Mouse (Mus musculus): Measurements from ENCODE around the gene AC131692.1.

Gene AC131692.1

DNA sequence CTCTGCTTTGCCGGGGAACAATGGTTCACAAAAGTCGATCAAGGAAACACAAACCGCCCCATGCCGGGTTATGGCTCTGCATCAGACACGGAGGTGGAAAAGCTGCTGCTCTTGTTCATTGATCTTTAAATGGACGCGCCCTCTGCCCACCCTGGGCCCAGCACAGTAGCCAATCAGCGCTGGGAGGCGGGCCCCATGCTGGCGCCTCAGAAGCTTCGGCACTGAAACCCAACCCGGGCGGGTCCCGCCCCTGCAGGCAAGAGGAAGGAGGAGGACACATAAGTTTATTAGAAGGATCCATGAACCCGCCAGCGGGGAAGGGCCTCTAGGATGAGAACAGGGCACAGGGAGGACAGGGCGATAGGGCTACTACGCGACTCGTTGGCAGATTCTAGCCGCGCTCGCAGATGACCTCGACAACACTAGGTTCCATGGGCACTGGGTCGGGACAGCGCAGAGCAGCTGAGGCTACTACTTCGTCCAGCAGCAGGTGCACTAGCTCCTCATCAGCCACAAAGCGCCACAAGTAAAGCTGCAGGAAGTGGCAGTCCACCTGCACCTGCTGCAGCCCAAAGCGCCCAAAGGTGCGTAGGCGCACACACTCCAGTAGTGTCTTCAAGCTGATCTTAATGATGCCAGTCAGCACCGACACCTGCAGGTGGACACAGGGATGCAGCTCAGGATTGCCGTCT, 26.3 kb upstream of the AC131692.1 start, which contains the start of gene Tm7sf2:
Tm7sf2 (minus strand) TSS at position 650 of the 692 bp plus-strand sequence.
- DNase-seq (ENCODE audit: low spot score in 2 of 2) = peak; percentile 86 to 93

DNA sequence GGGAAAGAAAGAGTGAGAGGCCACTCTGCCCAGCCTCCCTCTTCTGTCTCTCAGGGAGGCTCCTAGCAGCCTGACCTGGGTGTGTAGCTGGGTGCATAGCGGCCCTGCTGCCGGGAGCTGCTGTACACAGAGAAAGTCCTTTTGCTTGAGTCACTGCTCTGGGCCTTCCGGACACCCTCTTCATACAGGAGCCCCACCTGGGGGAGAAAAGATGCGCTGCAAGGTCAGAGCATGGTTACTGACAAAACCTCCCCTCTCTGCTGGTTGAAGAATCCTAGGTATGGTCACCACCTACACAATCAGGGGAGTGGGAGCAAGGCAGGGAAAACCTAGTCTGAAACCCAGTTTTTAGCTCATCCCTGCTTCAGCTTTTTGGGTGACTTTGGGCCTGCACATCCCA, 25.3 kb upstream of the AC131692.1 start:
- no peak for DNase-seq (ENCODE audit: low spot score in 2 of 2)

DNA sequence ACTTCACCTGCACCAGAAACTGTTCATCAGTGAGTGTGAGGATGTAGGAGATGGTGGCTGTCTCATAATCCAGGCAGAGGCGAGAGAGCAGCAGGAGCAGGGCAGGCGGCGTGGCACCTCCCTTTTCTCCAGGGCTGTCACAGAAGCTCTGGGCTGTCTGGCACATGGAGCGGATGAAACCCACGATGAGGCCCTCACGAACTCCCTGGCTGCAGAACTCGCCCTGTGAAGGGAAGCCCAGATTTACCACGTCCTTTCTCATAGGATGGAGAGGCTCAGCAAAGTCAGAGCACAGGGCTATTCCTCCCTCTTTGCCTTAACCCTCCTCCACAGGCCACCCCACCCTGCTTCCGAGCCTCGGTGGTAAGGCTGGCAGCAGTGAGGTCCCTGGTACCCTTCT, 24.4 kb upstream of the AC131692.1 start:
- DNase-seq (ENCODE audit: low spot score in 2 of 2) = no peak

DNA sequence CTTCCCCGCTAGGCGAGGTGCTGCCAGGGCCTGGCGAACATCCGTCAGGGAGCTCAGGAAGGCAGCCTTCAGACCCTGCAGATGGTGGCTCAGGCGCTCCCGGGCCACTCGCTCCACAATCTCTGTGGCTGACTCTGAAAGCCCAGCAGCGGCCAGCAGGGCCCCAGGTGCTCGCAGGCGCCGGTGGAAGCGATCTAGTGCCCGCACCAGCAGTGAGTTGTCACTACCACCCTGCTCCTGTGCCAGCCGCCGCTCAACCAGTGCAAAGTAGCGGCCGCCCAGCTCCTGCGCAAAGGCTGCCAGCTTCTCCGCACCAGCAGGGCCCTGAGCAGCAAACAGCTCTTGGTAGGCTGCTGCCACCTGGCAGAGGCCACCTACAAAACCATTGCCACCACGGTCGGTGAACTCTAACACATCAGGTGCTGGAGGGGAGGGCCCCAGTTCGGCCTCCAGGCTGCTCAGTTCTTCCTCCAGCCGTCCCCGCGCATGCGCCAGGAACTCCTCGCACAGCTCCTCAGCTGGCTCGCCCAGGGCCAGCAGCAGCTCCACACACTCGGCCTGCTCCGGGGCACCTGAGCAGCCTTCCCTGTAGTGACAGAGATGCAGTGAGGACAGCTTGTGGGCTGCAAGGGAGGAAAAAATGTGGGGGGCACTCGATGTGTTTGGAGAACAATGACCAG, 23.5 kb upstream of the AC131692.1 start:
- DNase-seq (ENCODE audit: low spot score in 2 of 2) = no peak

DNA sequence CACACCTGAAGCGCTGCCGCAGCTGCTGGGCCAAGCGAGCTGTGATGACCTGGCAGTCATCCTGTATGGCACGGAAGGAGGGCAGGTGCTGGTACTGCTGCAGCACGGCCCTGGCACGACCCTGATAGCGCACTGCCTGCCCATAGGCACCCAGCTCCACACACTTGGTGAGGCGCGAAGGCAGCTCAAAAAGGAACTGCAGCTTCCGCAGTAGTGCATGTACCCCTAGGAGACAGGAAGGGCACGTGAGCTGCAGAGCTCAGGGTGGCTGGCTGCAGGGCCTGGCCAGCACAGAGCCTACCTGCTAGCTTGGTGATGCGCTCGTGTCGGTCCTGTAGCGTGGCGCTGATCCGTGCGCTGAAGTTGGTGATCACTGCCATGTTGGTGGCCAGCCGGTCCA, 23.0 kb upstream of the AC131692.1 start:
- no peak for DNase-seq (ENCODE audit: low spot score in 2 of 2)

DNA sequence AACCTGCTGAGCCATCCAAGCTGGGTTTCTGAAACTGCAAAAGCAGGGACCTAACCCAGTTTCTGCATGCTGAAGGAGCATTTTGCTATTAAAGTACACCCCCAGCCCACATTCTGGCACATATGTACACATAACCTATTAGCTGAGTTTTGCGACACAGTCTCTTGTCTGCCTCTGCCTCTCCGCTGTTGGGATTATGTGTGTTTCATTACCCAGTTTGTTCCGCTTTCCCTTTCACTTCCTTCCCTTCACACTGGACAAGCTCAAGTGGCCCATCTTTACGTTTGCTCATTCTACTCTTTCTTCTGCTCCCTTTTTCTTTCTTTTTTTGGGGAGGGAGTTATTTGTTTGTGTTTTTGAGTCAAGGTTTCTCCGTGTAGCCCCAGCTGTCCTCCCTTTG, 20.3 kb upstream of the AC131692.1 start:
- DNase-seq (ENCODE audit: low spot score in 2 of 2) = no peak

DNA sequence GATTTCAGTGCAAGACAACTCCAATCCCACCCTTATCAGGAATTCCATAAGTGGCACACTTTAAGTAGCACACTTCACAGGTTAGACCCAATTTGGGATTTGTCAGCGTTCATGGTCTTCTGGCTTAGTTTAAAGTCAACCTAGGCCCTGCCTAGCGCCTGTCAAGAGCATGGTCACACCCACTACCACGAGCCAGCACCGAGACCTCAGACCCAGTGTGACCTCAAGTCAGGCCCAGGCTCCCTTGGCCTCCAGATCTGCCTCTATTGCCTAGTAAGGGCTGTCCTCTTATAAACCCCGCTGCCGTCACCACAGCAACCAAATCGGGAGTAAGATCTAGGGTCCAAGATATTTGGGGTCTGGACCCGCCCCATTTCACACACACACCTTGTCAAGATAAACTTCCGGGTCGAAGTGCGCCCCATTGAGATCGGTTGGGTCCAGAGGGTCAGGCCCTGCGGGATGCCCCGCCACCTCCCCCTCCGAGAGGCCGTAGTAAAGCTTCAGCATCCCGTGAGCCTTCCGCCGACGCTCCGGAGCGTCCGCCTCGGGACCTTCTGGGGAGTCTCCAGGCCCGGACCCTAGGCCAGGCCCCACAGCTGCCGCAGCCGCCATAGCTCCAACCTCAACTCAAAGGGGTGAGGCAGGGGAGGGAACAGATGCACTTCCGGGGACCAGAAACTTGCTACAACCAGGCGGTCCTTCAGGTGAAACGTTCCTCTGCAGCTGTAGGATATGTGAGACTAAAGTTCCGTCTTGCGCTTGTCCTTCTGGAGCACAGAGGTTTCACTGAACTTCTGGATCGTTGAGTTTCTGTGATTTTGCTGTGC, 17.4 kb upstream of the AC131692.1 start, which contains the start of gene Vps51:
Vps51 (minus strand) TSS at position 668 of the 830 bp plus-strand sequence.
- DNase-seq (ENCODE audit: low spot score in 2 of 2) = peak; percentile 82 to 84

DNA sequence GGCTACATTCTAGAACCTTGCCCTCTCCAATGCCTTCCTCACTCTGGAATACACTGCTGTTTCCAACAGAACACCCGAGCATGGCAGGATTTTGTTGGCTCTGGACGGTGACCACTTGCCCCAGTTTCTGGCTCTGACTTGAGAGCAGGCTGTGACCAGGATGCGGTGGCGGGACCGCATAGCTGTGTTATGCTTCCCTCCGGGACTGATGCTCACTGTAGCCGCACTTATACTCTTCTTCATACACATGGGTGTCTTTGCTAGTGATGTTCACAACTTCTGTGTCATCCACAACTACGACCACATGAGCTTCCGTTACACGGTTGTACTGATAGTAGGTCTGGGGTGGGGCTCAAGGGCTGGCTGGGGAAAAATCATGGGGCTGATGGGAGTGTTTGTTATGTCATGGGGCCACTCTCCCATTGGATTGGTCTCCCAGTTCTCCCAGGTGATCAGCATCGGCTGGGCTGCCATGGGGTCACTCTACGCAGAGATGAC, 14.2 kb upstream of the AC131692.1 start, which contains the start of gene Tmem262:
Tmem262 (plus strand) TSS at position 51 of the 498 bp plus-strand sequence.
- no peak for DNase-seq (ENCODE audit: low spot score in 2 of 2)

DNA sequence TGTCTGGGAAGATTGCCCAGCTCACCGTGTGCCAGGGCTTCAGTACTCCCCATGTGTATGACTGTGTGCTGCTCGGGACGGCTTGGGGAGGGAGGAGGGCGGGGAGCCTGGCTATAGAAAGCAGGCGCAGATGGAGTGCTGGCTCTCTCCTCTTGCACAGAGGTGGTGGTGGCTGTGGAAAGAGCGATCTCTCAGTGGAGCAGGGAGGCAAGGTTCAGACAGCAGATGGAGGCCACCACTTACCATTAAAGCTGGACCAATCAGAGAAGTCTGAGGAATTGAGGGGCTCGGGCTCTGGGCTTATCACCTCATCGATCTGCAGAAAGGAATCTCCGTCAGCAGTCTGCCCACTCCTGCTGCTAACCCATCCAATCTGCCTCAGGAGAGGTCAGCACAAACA, 12.1 kb upstream of the AC131692.1 start, which contains the start of gene Gm28374:
Gm28374 (minus strand) TSS at position 101 of the 400 bp plus-strand sequence.
- DNase-seq (ENCODE audit: low spot score in 2 of 2) = no peak

DNA sequence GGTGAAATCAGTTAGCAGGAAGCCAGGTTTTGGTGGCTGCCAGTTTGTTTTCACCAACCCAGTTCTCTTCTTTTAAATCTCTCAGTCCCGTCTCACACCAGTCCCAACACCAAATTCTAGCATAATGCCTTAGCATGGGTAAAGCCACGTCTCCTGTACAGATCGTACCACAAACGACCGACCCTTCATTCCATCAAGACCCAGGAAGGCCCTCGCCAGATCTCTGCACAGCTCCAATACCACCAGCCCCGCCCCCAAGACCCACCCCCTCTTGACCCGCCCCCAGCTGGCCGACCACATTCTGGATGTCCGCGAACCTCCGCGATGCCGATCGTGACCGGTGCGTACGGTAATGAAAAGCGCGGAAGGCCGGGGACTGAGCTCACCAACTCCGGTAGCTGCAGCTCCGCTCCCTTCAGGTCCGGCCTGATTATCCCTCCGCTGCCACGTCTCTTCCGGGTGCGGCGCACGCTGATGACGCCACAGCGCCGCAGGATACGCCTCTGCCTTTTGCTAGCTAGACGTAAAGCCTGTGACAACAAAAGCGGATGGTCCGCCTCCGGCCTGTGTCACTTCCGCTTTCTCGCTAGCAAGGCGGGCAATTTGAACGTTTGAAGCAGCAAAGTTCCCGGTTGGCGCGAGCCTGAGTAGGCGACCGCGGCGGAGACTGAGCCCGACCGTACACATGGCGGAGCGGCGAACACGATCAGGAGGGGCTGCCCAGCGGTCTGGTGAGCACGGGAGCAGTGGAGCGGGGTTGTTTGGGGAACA, 9.6 kb upstream of the AC131692.1 start, which contains the start of the genes Zfpl1 and Cdca5:
Zfpl1 (minus strand) TSS at position 479 of the 771 bp plus-strand sequence.
Cdca5 (plus strand) TSS at position 506 of the 771 bp plus-strand sequence.
- DNase-seq (ENCODE audit: low spot score in 2 of 2) = peak; percentile 92 to 95

DNA sequence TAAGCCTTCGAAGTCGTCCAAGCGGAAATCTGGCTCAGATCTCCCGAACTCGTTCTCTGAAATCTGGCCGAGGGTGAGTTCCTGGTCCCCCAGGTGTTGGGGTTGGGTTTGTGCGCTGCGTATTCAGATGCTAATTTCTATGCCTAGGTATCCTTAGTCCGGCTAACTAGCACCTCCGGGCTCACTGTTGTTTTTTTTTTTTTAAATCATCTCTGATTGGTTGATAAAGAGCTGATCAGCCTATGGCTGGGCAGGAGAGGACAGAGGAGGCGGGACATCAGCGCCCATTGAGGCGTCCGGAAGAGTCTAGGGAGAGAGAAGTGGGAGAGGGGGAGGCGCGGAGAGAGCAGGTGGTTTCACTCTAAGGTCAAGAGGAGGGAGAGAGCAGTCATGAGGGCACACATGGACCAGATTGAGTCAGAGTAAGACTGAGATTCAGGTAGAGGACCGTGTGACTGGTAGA, 8.8 kb upstream of the AC131692.1 start:
- peak in 1 of 2 experiments; percentile 29 for DNase-seq (ENCODE audit: low spot score in 2 of 2)

DNA sequence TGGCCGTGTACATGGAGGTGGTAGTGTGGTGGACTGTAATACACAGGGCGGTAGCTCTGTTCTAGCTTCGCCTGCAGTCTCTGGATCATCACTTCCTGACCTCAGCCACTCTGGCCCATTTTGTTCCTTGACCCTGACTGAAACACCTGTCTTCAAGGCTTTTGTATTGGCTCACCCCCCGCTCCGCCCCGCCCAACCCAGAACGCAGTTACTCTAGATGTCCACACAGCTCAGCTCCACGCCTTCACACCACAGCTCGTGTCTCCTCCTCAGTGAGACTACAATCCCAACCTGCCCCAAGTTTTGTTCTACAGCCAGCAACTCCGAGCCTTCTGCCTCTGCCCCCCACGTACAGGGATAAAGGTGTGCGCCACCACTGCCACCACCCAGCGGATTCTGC, 5.4 kb upstream of the AC131692.1 start:
- no peak for DNase-seq (ENCODE audit: low spot score in 2 of 2)

DNA sequence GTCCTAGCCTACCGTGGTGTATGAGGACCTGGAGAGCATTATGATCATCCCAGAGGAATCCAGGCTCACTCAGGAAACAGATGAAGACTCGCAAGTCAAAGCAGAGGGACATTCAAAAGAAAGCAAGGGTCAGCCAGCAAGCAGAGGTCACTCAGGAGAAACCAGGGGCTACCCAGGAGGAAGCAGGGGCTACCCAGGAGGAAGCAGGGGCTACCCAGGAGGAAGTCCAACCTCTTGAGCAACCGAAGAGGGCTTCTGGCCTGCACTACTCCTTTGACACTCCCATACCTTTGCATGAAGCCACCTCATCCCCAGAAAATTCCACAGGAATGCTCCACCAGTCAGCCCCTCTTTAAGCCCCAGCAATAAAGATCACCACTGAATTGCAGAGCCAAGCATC, 3.6 kb downstream of the AC131692.1 start:
- DNase-seq (ENCODE audit: low spot score in 2 of 2) = no peak

DNA sequence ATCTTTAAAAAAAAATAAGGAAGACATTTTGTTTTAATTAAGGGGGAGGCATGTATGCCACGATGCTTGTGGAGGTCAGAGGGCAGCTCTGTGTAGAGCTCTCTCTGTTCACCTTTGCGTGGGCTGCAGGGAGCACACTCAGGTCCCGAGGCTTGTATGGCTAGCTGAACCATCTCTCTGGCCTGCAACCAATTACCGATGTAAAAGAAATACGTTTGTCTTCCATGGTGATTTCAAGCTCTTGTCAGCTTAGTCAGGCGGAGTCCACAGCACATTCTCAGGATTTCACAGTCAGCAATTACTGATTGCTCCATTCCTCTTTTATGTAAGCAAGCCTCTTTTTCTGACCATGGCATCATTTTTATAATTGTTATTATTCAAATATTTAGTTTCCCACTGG, 7.0 kb downstream of the AC131692.1 start:
- no peak for DNase-seq (ENCODE audit: low spot score in 2 of 2)

DNA sequence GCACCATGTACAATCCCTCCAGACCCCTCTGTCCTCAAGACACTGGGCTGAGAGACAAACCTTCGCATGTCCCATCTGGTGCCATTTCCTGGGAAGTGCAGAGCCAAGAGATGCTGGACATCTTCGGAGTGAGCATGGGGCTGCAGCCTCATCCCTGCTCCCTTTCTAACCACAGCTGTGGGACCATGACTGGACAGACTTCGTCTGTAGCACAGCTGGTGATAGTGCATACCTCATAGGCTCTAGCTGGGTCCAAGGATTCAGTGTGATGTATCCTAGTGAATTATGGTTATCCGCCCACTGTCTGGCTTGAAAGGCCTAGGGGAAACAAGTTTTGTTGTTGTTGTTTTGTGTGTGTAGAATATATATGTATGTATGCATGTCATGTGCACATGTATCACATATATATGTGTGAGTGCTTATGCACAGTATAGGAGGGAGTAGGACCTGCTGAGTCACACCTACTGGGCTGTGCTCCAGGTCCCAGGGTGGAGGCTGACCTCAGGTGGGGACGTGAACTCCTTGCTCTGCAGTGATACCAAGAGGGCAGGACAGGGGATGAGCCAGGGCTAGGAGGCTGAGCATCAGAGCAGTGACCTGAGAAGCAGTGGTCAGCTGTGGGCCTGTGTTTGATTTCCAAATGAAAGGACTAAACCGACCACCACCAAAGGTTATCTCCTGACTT, 8.1 kb downstream of the AC131692.1 start:
- no peak for DNase-seq (ENCODE audit: low spot score in 2 of 2)

DNA sequence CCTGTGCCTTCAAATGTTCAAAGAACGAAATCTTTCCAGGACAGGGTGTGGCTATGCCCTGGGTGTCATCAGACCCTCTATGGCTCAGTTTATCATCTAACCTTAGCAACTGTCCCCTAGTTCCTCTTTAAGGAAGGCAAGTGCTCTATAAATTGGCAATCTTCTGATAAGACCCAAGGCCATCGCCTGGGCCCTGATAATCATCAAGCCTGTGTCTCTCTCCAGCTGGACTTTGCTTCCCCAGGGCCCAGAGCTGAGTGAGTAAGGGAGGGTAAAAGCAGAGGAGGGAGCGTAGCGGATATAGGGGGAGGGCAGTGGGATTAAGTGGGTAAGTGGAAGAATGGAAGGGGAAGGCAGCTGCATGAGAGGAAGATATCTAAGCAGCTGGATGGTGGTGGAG, 10.3 kb downstream of the AC131692.1 start:
- DNase-seq (ENCODE audit: low spot score in 2 of 2) = no peak

DNA sequence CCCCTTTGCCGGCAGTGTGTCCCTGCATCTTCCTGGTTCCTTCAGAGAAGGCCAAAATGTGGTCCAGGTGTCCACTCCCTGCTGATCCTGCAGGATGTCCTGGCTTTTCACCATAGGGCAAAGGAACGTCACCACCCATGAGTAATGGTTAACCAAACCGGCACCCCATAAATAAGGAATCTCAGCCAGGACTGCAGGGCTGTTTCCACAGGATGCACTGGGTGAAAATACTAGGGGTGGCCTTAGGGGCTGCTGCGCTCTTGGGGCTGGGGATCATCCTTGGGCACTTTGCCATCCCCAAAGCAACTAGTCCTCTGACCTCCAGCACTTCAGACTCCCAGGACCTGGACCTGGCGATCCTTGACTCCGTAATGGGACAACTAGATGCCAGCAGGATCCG, 11.4 kb downstream of the AC131692.1 start, which contains the start of gene Naaladl1:
Naaladl1 (plus strand) TSS at position 197 of the 400 bp plus-strand sequence.
- DNase-seq (ENCODE audit: low spot score in 2 of 2) = no peak

DNA sequence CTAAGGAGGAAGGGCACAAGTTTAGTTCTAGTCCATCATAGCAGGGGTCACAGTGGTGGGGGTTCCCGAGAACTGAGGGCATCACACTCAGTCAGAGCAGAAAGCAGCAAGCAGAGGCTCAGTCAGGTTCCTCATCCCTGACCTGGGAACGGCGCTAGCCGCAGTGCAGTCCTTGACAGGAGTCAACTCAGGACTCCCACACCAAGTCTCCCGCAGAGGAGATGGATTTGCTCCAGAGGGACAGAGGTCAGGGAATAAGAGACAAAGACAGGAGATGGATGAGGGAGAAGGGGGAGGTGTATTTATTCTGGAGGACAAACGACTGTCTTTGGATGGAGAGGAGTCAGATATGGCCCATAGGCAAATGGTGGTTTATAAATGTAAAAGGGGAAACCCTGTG, 18.9 kb downstream of the AC131692.1 start:
- no peak for DNase-seq (ENCODE audit: low spot score in 2 of 2)

DNA sequence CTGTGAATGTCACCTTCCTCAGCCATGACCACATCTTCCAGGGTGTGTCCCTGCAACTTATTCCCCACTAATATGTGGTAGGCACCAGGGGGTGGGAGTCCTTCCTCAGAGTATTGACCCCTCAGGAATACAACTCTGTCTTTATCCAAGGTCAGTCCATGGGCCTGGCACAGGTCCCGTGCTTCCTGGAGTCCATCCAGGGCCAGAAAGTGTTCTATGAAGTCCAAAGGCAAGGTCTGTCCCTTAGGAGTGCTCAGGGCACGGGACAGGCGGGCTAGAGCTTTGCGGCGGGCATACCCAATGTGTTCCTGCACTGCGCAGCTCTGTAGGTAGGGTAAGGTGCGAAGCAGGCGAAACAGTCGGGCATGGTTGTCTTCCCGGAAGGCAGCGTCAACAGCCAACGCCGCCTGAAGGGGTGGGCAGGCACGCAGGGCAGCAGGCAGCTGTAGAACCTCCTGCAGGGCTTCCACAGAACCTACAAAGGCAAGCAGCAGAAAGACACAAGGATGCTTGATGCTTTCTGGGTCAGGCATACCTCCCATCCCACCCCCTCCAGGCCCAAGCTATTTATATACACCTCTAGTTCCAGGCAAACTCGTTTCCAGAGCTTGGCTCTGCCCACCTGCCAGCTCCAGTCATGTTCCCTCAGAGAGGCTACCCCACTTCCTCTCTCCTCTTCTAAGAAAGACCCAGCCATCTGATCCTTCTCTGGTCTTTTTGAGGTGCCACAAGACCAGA, 22.1 kb downstream of the AC131692.1 start:
- DNase-seq (ENCODE audit: low spot score in 2 of 2) = no peak
